Mouse (Mus musculus): ENCODE measurements around the gene Coro6. TPM values are rescaled to one million over a fixed set of nuclear protein-coding genes. Genes with fewer than 3 reads are reported as not detected.

The Coro6 gene
- 100 to 1,000 TPM; 191 to 201 TPM for total RNA-seq (2021)
- long read RNA-seq, experiment 1, transcript Coro6-204 (11 exons, 2,804 nt): major isoform, 28 of 329 reads
- long read RNA-seq, experiment 1, partial matches to known transcripts: 13 of 329 reads
- long read RNA-seq, experiment 1, other reads (novel, unspliced or antisense): 288 of 329 reads
- long read RNA-seq, experiment 2, transcript Coro6-204 (11 exons, 2,804 nt): major isoform, 28 of 287 reads
- long read RNA-seq, experiment 2, partial matches to known transcripts: 12 of 287 reads
- long read RNA-seq, experiment 2, other reads (novel, unspliced or antisense): 246 of 287 reads

GRCm38 (mm10) chr11:77462283-77463100, at the start of gene Coro6:
Coro6 (plus strand) TSS chr11:77462411.
- DNase-seq (ENCODE audit: low spot score): peak; percentile 86

- DNase-seq (ENCODE audit: low spot score): no peak
Measured at GRCm38 (mm10) chr11:77414141-77414839, 47.9 kb upstream of the Coro6 start.

GRCm38 (mm10) chr11:77416212-77417000, 45.8 kb upstream of the Coro6 start:
- peak; percentile 90 for DNase-seq (ENCODE audit: low spot score)

GRCm38 (mm10) chr11:77418021-77418420, 44.2 kb upstream of the Coro6 start:
- DNase-seq (ENCODE audit: low spot score): no peak

GRCm38 (mm10) chr11:77423175-77423859, 38.9 kb upstream of the Coro6 start:
- DNase-seq (ENCODE audit: low spot score): peak; percentile 51

- no peak for DNase-seq (ENCODE audit: low spot score)
Measured at GRCm38 (mm10) chr11:77428446-77428845, 33.8 kb upstream of the Coro6 start.

GRCm38 (mm10) chr11:77437026-77437425, 25.2 kb upstream of the Coro6 start:
- DNase-seq (ENCODE audit: low spot score): peak; percentile 41

- no peak for DNase-seq (ENCODE audit: low spot score)
Measured at GRCm38 (mm10) chr11:77440081-77440480, 22.1 kb upstream of the Coro6 start.

GRCm38 (mm10) chr11:77441020-77441419, 21.2 kb upstream of the Coro6 start:
- DNase-seq (ENCODE audit: low spot score): no peak

- DNase-seq (ENCODE audit: low spot score): peak; percentile 82
Measured at GRCm38 (mm10) chr11:77442186-77443170, 19.7 kb upstream of the Coro6 start.

GRCm38 (mm10) chr11:77444939-77445338, 17.3 kb upstream of the Coro6 start:
- peak; percentile 70 for DNase-seq (ENCODE audit: low spot score)

- peak; percentile 87 for DNase-seq (ENCODE audit: low spot score)
Measured at GRCm38 (mm10) chr11:77446628-77447041, 15.6 kb upstream of the Coro6 start.

- DNase-seq (ENCODE audit: low spot score): no peak
Measured at GRCm38 (mm10) chr11:77449224-77449623, 13.0 kb upstream of the Coro6 start.

- DNase-seq (ENCODE audit: low spot score): peak; percentile 68
Measured at GRCm38 (mm10) chr11:77451670-77452069, 10.5 kb upstream of the Coro6 start.

- no peak for DNase-seq (ENCODE audit: low spot score)
Measured at GRCm38 (mm10) chr11:77453388-77453787, 8.8 kb upstream of the Coro6 start.

GRCm38 (mm10) chr11:77455770-77456510, 6.3 kb upstream of the Coro6 start:
- no peak for DNase-seq (ENCODE audit: low spot score)

- DNase-seq (ENCODE audit: low spot score): no peak
Measured at GRCm38 (mm10) chr11:77456866-77457265, 5.3 kb upstream of the Coro6 start.

- DNase-seq (ENCODE audit: low spot score): no peak
Measured at GRCm38 (mm10) chr11:77461856-77462255, 355 bp upstream of the Coro6 start.

- DNase-seq (ENCODE audit: low spot score): no peak
Measured at GRCm38 (mm10) chr11:77463101-77463445, 862 bp downstream of the Coro6 start.

Measured in gastrocnemius, adult 18-20 months (tissue).